Mouse (Mus musculus): ENCODE results near the gene Sept14.

The Sept14 gene

DNA sequence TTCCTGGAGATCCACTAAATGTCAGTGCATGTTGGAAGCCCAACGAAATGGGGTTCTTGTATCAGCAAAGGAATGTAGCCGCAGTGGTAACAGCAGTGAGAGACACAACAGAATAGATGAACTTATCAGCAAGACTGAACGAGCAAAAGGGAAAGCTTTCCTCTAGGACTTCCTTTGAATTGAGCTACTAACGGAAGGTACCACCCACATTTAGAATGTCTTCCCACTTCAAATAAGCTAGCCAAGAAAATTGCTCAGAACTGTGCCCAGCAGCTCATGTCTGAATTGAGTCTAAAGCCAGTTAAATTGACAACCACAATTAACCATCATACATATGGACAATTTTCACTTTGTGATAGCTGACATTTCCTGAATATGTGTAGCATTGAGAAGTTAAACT lies 40.5 kb downstream of the Sept14 start:
- no peak for DNase-seq

- DNase-seq, result no peak
Measured at GRCm38 (mm10) chr5:129666271-129666909, 41.9 kb downstream of the Sept14 start.

DNA sequence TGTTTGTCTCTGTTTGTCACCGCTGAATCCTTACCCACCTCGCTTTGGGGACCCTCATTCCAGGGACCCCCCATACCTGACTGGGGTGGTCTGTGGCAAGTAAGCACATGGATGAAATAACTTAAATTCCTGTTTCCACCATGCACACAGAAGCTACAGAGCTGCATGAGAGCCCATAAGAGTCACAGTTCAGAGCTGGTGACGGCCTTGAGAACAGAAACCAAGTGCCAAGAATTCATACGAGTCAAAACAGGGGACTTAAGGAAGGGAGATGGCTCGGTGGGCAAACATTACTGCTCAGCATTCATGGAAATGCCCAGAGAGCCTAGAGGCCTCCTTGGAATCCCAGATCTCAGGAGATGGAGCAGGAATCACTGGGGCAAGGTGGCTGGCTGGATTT lies 44.2 kb downstream of the Sept14 start:
- DNase-seq, result no peak

- DNase-seq, result no peak
Measured at GRCm38 (mm10) chr5:129657931-129658330, 50.4 kb downstream of the Sept14 start.

DNA sequence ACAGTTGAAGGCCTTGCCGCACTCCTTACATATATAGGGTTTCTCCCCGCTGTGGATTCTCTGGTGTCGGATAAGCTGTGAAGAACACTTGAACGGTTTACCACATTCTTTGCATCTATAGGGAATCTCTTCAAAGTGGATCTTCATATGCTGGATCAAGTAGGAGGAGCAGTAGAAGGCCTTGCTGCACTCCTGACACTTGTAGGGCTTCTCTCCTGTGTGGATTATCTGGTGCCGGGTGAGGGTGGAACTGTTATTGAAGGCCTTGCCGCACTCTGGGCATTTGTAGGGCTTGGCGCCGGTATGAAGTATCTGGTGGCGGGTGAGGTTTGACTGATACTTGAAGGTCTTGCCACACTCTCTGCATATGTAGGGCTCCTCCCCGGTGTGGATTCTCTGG lies 51.3 kb downstream of the Sept14 start:
- no peak for DNase-seq

GRCm38 (mm10) chr5:129650858-129651257 lies 57.5 kb downstream of the Sept14 start:
- DNase-seq, result no peak
